In genomic region chr8:122224650-122225022, GRCm38 (mm10) we compare ENCODE assay signal across 8 mouse cellular contexts. TPM values are rescaled to one million over a fixed set of nuclear protein-coding genes. Genes with fewer than 3 reads are reported as not detected.
DNase-seq lines count a peak whose midpoint lies in the region; ATAC-seq and TF ChIP-seq lines count a peak whose summit lies in the region.

No protein-coding gene starts in this region.

- no peak overlapping the region for H3K4me2 ChIP-seq in intestine, embryonic 16.5 days (ENCODE audit: low read depth, low read length)
- H3K4me2 ChIP-seq in intestine, embryonic 15.5 days (replicated peaks), result no peak overlapping the region
- no peak overlapping the region for H3K4me2 ChIP-seq in embryonic facial prominence, embryonic 14.5 days (ENCODE audit: low read depth, low read length)

- H3K27me3 ChIP-seq in intestine, embryonic 16.5 days (replicated peaks; ENCODE audit: control insufficient read depth, insufficient read depth, low read length), result peaks cover 9% of the 10 kb centered on the region; the same call in 1 of the 2 replicates
- peaks cover 25% of the 10 kb centered on the region for H3K27me3 ChIP-seq in intestine, embryonic 15.5 days (replicated peaks)
- peaks cover 9% of the 10 kb centered on the region; the same call in 1 of the 2 replicates for H3K27me3 ChIP-seq in embryonic facial prominence, embryonic 14.5 days (replicated peaks; ENCODE audit: control insufficient read depth, insufficient read depth, low read length)
- peaks cover 54% of the 10 kb centered on the region for H3K27me3 ChIP-seq in limb, embryonic 10.5 days (ENCODE audit: low read depth, poor library complexity, severe bottlenecking)
- H3K27me3 ChIP-seq in thymus, adult 2 months (ENCODE audit: control insufficient read depth, insufficient read depth, low read length), result peaks cover 3% of the 10 kb centered on the region; the same call in 1 of the 2 replicates

- 55% methylated on average over 6 of the region's 6 CpGs for WGBS in intestine, embryonic 16.5 days
- 76% methylated on average over 6 of the region's 6 CpGs for WGBS in intestine, embryonic 15.5 days
- 27% methylated on average over 6 of the region's 6 CpGs for WGBS in embryonic facial prominence, embryonic 14.5 days
- 75% methylated on average over 6 of the region's 6 CpGs for WGBS in limb, embryonic 10.5 days
- WGBS in thymus, adult 2 months, result 91% methylated on average over 6 of the region's 6 CpGs

- H3K4me3 ChIP-seq in intestine, embryonic 16.5 days (ENCODE audit: low read length), result no peak overlapping the region
- no peak overlapping the region for H3K4me3 ChIP-seq in intestine, embryonic 15.5 days (replicated peaks)
- H3K4me3 ChIP-seq in embryonic facial prominence, embryonic 14.5 days (ENCODE audit: low read depth, low read length), result no peak overlapping the region
- no peak overlapping the region for H3K4me3 ChIP-seq in limb, embryonic 10.5 days
- no peak overlapping the region for H3K4me3 ChIP-seq in thymus, adult 2 months (ENCODE audit: control insufficient read depth, insufficient read depth, low read length)

- no peak overlapping the region for H3K27ac ChIP-seq in intestine, embryonic 16.5 days (ENCODE audit: low read length)
- H3K27ac ChIP-seq in intestine, embryonic 15.5 days, result no peak overlapping the region
- H3K27ac ChIP-seq in embryonic facial prominence, embryonic 14.5 days (replicated peaks; ENCODE audit: low read depth, low read length), result peak overlapping the region; percentile 76
- H3K27ac ChIP-seq in limb, embryonic 10.5 days, result peak overlapping the region; percentile 27; the same call in 1 of the 2 replicates
- no peak overlapping the region for H3K27ac ChIP-seq in thymus, adult 2 months (ENCODE audit: control insufficient read depth, insufficient read depth, low read length)

- no peaks in the 10 kb centered on the region for H3K4me1 ChIP-seq in intestine, embryonic 16.5 days (ENCODE audit: control insufficient read depth, insufficient read depth, low read length)
- 0 out of 2 replicates have a peak, but pooled peaks cover 1% of the 10 kb centered on the region for H3K4me1 ChIP-seq in intestine, embryonic 15.5 days (replicated peaks)
- peaks cover 3% of the 10 kb centered on the region; the same call in 1 of the 2 replicates for H3K4me1 ChIP-seq in embryonic facial prominence, embryonic 14.5 days (ENCODE audit: control insufficient read depth, insufficient read depth, low read length)
- peaks cover 24% of the 10 kb centered on the region for H3K4me1 ChIP-seq in limb, embryonic 10.5 days
- H3K4me1 ChIP-seq in thymus, adult 2 months (replicated peaks; ENCODE audit: control insufficient read depth, insufficient read depth, low read length), result no peaks in the 10 kb centered on the region; the same call in 1 of the 2 replicates

- no peak overlapping the region for H3K9ac ChIP-seq in intestine, embryonic 16.5 days (ENCODE audit: low read depth, low read length)
- no peak overlapping the region for H3K9ac ChIP-seq in intestine, embryonic 15.5 days
- H3K9ac ChIP-seq in embryonic facial prominence, embryonic 14.5 days (ENCODE audit: low read depth, low read length), result no peak overlapping the region

- peak; percentile 88 for DNase-seq in Muller cell, postnatal 12 days (ENCODE audit: inconsistent ontology term)
- DNase-seq in embryonic facial prominence, embryonic 14.5 days (ENCODE audit: low spot score), result peak; percentile 41
- no peak for DNase-seq in limb, embryonic 10.5 days (ENCODE audit: low spot score)
- no peak for DNase-seq in gastrocnemius, adult 8-10 months (ENCODE audit: low spot score in 2 of 2)
- DNase-seq in thymus, adult 2 months, result no peak
- no peak for DNase-seq in urinary bladder, postnatal 36 days (ENCODE audit: low spot score in 2 of 2)

- TF ChIP-seq CTCF in thymus, adult 2 months (IDR thresholded peaks at IDR 0.05; ENCODE audit: borderline replicate concordance, control insufficient read depth, extremely low read depth, insufficient read depth, low read length, poor library complexity), result no peak

- ATAC-seq in intestine, embryonic 16.5 days, result 0 out of 2 replicates have a peak, but pooled peaks have one; percentile 23
- ATAC-seq in intestine, embryonic 15.5 days, result no peak
- ATAC-seq in embryonic facial prominence, embryonic 14.5 days (ENCODE audit: low read depth), result peak; percentile 70

- TF ChIP-seq POLR2A in thymus, adult 2 months (IDR thresholded peaks at IDR 0.05; ENCODE audit: control insufficient read depth, extremely low read depth, insufficient read depth, low read length, poor library complexity), result no peak

- H3K9me3 ChIP-seq in intestine, embryonic 16.5 days (ENCODE audit: control insufficient read depth, low read length), result no peaks in the 10 kb centered on the region
- no peaks in the 10 kb centered on the region for H3K9me3 ChIP-seq in intestine, embryonic 15.5 days
- H3K9me3 ChIP-seq in embryonic facial prominence, embryonic 14.5 days (ENCODE audit: control insufficient read depth, low read length), result no peaks in the 10 kb centered on the region
- H3K9me3 ChIP-seq in limb, embryonic 10.5 days (replicated peaks), result no peaks in the 10 kb centered on the region

- H3K36me3 ChIP-seq in intestine, embryonic 16.5 days (ENCODE audit: control insufficient read depth, insufficient read depth, low read length), result no peaks in the 10 kb centered on the region
- no peaks in the 10 kb centered on the region for H3K36me3 ChIP-seq in intestine, embryonic 15.5 days
- no peaks in the 10 kb centered on the region for H3K36me3 ChIP-seq in embryonic facial prominence, embryonic 14.5 days (ENCODE audit: control insufficient read depth, insufficient read depth, low read length)
- H3K36me3 ChIP-seq in limb, embryonic 10.5 days, result no peaks in the 10 kb centered on the region
- H3K36me3 ChIP-seq in thymus, adult 2 months (ENCODE audit: control insufficient read depth, insufficient read depth, low read length), result no peaks in the 10 kb centered on the region

RNA-seq across cellular contexts. Expression of gene Zfpm1, which starts 57.3 kb away (rescaled TPM):
- 2.6 and 2.7 TPM in 2 replicates for polyA plus RNA-seq in intestine, embryonic 16.5 days (2015; fragmentation: Nextera tagmentation; extraction: Ambion mirVana)
- polyA plus RNA-seq in intestine, embryonic 15.5 days (2015; fragmentation: Nextera tagmentation; extraction: Ambion mirVana), result 4.9 and 5.2 TPM in 2 replicates
- polyA plus RNA-seq in embryonic facial prominence, embryonic 14.5 days (2014; fragmentation: Nextera tagmentation; extraction: Ambion mirVana), result 1.7 and 1.9 TPM in 2 replicates
- 1.3 and 1.5 TPM in 2 replicates for polyA plus RNA-seq in limb, embryonic 10.5 days (2016; fragmentation: Nextera tagmentation; extraction: Ambion mirVana)
- total RNA-seq in gastrocnemius, adult 8-10 months (2022), result 1 to 10 TPM; 4.7 to 9.2 (median 6.3) TPM
- 100 and 134 TPM in 2 replicates for polyA plus RNA-seq in thymus, adult 2 months (2012; rRNA removed)

Comparison
In these comparisons a context has a peak if more than half of its experiments do, and no peak if none do; other contexts are left out.
1. H3K27ac ChIP-seq: peak in embryonic facial prominence, embryonic 14.5 days (single experiment) and limb, embryonic 10.5 days (single experiment); none in intestine, embryonic 16.5 days (single experiment), intestine, embryonic 15.5 days (single experiment) and thymus, adult 2 months (single experiment).
2. DNase-seq: peak in Muller cell, postnatal 12 days (single experiment) and embryonic facial prominence, embryonic 14.5 days (single experiment); none in limb, embryonic 10.5 days (single experiment), gastrocnemius, adult 8-10 months (0 of 2), thymus, adult 2 months (single experiment) and urinary bladder, postnatal 36 days (0 of 2).
3. RNA of gene Zfpm1, which starts 57.3 kb away (polyA plus RNA-seq): 100 to 134 TPM in thymus, adult 2 months; 4.9 to 5.2 TPM in intestine, embryonic 15.5 days, 2.6 to 2.7 TPM in intestine, embryonic 16.5 days, 1.7 to 1.9 TPM in embryonic facial prominence, embryonic 14.5 days and 1.3 to 1.5 TPM in limb, embryonic 10.5 days; every median in the first group is over 10 times any median in the second.